Mouse (Mus musculus): ENCODE measurements around the gene Srarp.

DNA sequence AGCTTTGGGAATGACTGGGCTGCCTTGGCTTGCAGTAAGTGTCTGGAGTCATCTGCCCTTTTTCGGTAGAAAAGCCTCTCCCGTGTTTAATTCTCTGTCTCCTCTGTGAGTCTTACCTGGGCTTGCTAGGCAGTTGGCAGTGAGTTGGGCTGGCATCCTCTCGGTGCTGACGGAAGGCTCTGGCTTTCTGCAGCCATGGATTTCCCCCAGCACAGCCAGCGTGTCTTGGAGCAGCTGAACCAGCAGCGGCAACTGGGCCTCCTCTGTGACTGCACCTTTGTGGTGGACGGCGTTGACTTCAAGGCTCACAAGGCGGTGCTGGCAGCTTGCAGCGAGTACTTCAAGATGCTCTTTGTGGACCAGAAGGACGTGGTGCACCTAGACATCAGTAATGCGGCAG, 25.7 kb upstream of the Srarp start:
- TF ChIP-seq POLR2A (IDR thresholded peaks at IDR 0.05; ENCODE audit: extremely low read depth, insufficient read depth, low read length), result no peak
- TF ChIP-seq CTCF (IDR thresholded peaks at IDR 0.05; ENCODE audit: extremely low read depth, insufficient read depth, low read length), result no peak

Measured in cortical plate, adult 2 months (tissue).